Mouse (Mus musculus) liver, embryonic 14.5 days (tissue): ENCODE measurements around the gene Lgals9. TPM values are rescaled to one million over a fixed set of nuclear protein-coding genes. Genes with fewer than 3 reads are reported as not detected.

Experiments
- ATAC-seq: fragments of 200-750 bp; cut with Nextera tagmentation; 2 replicates; pipeline ENCODE4 v1.8.0; 2017; ENCODE audit warnings: moderate number of reproducible peaks, mild to moderate bottlenecking, moderate library complexity; ENCODE audit not compliant: insufficient read depth
- DNase-seq, 3 experiments: peaks; one replicate each; pipeline ENCODE4 v3.0.0-alpha.2; 2012 to 2013; ENCODE audit warnings: low read depth in 3 of 3, low spot score in 3 of 3
- H3K27ac ChIP-seq: fragments of 300-500 bp; sonication (generic); 2 replicates; pipeline ENCODE4 v1.5.1; 2014; ENCODE audit warnings: moderate library complexity, mild to moderate bottlenecking, control low read depth, inconsistent platforms
- H3K27me3 ChIP-seq: fragments of 300-500 bp; sonication (generic); 2 replicates; pipeline ENCODE4 v1.6.1; 2014; ENCODE audit warnings: mild to moderate bottlenecking, low read length, moderate library complexity; ENCODE audit not compliant: control insufficient read depth, insufficient read depth
- H3K36me3 ChIP-seq: fragments of 300-500 bp; sonication (generic); replicated peaks from 2 replicates; pipeline ENCODE4 v1.6.1; 2014; ENCODE audit warnings: low read depth; ENCODE audit not compliant: control insufficient read depth, insufficient read depth
- H3K4me1 ChIP-seq, 2 experiments: fragments of 200-500 bp in 1 of 2; fragments of 300-500 bp in 1 of 2; sonication (generic) in 1 of 2; replicated peaks; 2 replicates each; pipeline ENCODE4 v1.6.1; 2012 to 2014; ENCODE audit warnings: antibody characterized with exemption in 1 of 2, inconsistent platforms in 1 of 2, low read length in 1 of 2; ENCODE audit not compliant: control insufficient read depth in 2 of 2, insufficient read depth in 2 of 2
- H3K4me2 ChIP-seq: fragments of 300-500 bp; sonication (generic); 2 replicates; pipeline ENCODE4 v1.6.1; 2014; ENCODE audit warnings: low read depth, mild to moderate bottlenecking, control low read depth, moderate library complexity
- H3K4me3 ChIP-seq, 2 experiments: fragments of 200-500 bp in 1 of 2; fragments of 300-500 bp in 1 of 2; sonication (generic) in 1 of 2; 2 replicates each; pipeline ENCODE4 v1.5.1; 2012 to 2014; ENCODE audit warnings: low read depth in 2 of 2, low read length in 2 of 2, mild to moderate bottlenecking in 2 of 2, control low read depth in 1 of 2, inconsistent platforms in 1 of 2, moderate library complexity in 1 of 2; ENCODE audit not compliant: insufficient read depth in 1 of 2
- H3K9ac ChIP-seq: fragments of 300-500 bp; sonication (generic); replicated peaks from 2 replicates; pipeline ENCODE4 v1.6.1; 2014; ENCODE audit warnings: mild to moderate bottlenecking, control low read depth, moderate library complexity
- H3K9me3 ChIP-seq: fragments of 300-500 bp; sonication (generic); 2 replicates; pipeline ENCODE4 v1.6.1; 2016; ENCODE audit warnings: low read length, mixed read lengths; ENCODE audit not compliant: control insufficient read depth
- CTCF ChIP-seq: IDR thresholded peaks from 2 replicates; pipeline ENCODE4 v1.5.1; 2016; ENCODE audit warnings: antibody characterized with exemption, low read depth, control low read depth
- EP300 ChIP-seq: IDR thresholded peaks from 2 replicates; pipeline ENCODE4 v1.6.1; 2016; ENCODE audit warnings: antibody characterized with exemption, low read depth
- WGBS: fragments of 180-500 bp; shearing (Covaris S2); extraction: QIAGEN DNeasy Blood & Tissue Kit; methylation state at CpG from one replicate; pipeline ENCODE4 v1.1.7; 2014; ENCODE audit not compliant: insufficient replicate concordance; 5-methylcytosine and 5-hydroxymethylcytosine counted together
- polyA plus RNA-seq, 2 experiments: library from polyadenylated mRNA; depleted of rRNA in 1 of 2; stranded (reverse) in 1 of 2; unstranded in 1 of 2; fragments of >200 nt; fragmentation: Nextera tagmentation in 1 of 2; extraction: Ambion mirVana in 1 of 2; gene quantifications; 2 replicates each; pipeline versions ENCODE4 v1.2.1 to v1.2.3; 2012 to 2014

Gene Lgals9
- polyA plus RNA-seq, 2 experiments, result 58.5 to 93.6 TPM

GRCm38 (mm10) chr11:78986311-78987002 is 1.7 kb upstream of the Lgals9 start:
- no peak overlapping the region for H3K27ac ChIP-seq
- DNase-seq (no peak), ATAC-seq (no peak)
- no peak overlapping the region for H3K9ac ChIP-seq
- H3K4me3 ChIP-seq, result no peak overlapping the region
- no peaks in the 10 kb centered on the region for H3K9me3 ChIP-seq
- H3K36me3 ChIP-seq, result no peaks in the 10 kb centered on the region
- H3K4me1 ChIP-seq, result peaks cover 2 to 31% of the 10 kb centered on the region in 2 experiments
- H3K27me3 ChIP-seq, result no peaks in the 10 kb centered on the region
- WGBS, result 56% methylated on average over 10 of the region's 10 CpGs
- TF ChIP-seq EP300 (no peak), CTCF (no peak)
- no peak overlapping the region for H3K4me2 ChIP-seq

DNA sequence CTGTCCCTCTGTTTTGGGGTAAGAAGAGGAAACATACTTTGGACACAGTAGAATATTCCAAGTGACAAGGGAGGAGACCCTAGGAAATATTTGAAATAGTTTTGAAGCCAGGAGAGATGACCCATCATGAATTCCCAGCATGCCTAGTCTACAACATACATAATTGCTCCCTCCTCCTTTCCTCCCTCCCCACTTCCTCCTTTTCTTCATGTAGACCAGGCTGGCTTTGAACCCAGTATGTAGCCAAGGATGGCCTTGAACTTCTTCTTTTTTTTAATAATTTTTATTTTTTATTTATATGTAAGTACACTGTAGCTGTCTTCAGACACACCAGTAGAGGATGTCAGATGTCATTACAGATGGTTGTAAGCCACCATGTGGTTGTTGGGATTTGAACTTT is 759 bp upstream of the Lgals9 start:
- Histone ChIP-seq H3K9ac (no peak overlapping the region), H3K36me3 (no peaks in the 10 kb centered on the region), H3K27me3 (no peaks in the 10 kb centered on the region), H3K4me2 (no peak overlapping the region), H3K9me3 (no peaks in the 10 kb centered on the region), H3K27ac (no peak overlapping the region), H3K4me1 (peaks cover 5 to 39% of the 10 kb centered on the region in 2 experiments), H3K4me3 (no peak overlapping the region)
- ATAC-seq (no peak), DNase-seq (no peak)
- no peak for TF ChIP-seq EP300
- TF ChIP-seq CTCF, result no peak

DNA sequence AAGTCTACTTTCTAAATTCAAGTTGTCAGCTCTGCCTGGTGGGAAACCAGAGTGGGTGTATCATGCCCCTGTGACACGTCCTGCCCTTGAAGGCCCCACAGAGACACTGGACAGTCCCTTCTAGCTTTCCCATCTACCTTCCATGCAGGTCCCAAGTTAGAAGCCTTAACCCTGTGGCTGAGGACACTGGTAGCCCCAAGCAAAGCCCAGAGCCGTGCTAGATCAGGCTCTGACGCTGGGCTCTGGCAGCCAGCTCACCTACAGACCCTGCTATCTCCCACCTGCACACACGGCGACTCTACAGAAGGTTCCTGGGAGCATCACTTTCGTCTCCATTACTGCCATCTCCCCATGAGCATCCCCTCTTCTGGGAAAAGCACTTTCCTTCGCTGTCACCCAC is 1.2 kb downstream of the Lgals9 start:
- 31% methylated on average over 7 of the region's 7 CpGs for WGBS
- peaks cover 11 to 45% of the 10 kb centered on the region in 2 experiments for H3K4me1 ChIP-seq

DNA sequence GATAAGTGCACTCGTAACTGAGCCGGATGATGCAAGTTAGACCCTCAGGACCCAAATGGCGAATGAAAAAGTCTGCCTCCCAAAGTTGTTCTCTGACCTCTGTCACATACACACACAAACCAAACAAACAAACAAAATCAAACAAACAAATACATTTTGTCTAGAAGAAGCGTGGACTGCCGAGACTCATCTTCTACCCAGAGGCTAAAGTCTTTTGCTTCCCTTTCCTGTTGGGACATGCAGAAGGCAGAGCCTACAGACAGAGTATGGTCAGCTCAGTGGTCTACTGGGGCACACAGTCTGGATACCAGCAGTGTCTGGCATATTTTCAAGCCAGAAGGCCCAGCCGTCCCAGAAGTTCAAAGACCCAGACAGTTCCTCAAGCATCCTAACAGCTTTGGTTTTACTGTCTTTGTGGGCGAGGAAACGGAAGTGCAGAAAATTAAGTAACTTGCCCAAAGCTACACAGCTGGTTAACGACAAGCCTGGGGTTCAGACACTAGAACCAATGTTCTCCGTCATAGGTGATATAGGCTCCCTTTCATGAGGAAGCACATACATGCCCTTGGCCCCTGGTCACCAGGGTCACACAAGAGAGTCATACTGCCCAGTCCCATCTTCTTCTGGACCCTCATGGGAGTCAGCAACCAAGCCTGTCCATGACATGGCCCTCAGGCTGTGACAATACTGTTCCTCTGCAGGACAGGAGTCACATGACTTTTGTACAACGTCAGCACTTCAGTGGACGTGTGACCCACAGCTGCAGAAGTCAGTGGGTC is 2.0 kb downstream of the Lgals9 start:
- no peaks in the 10 kb centered on the region for H3K9me3 ChIP-seq
- H3K36me3 ChIP-seq, result no peaks in the 10 kb centered on the region
- TF ChIP-seq CTCF (no peak), EP300 (no peak)
- no peak overlapping the region for H3K9ac ChIP-seq
- H3K4me1 ChIP-seq, result peaks cover 11 to 45% of the 10 kb centered on the region in 2 experiments
- no peak; the same call in 1 of the 2 replicates for ATAC-seq
- peak overlapping the region; percentile 9 for H3K27ac ChIP-seq
- H3K27me3 ChIP-seq, result no peaks in the 10 kb centered on the region
- DNase-seq, result no peak
- peak overlapping the region; percentile 51 for H3K4me2 ChIP-seq
- peak overlapping the region; percentile 24 to 49; a peak in 2 of 4 replicates for H3K4me3 ChIP-seq
- 27% methylated on average over 12 of the region's 12 CpGs for WGBS

More for the DNA sequence above, 1.2 kb downstream of the Lgals9 start:
- Histone ChIP-seq H3K4me3 (peak overlapping the region; percentile 49 to 64), H3K27ac (no peak overlapping the region), H3K4me2 (peak overlapping the region; percentile 51), H3K9ac (peak overlapping the region; percentile 9; the same call in 1 of the 2 replicates), H3K27me3 (no peaks in the 10 kb centered on the region), H3K36me3 (no peaks in the 10 kb centered on the region), H3K9me3 (no peaks in the 10 kb centered on the region)
- TF ChIP-seq EP300 (no peak), CTCF (no peak)
- no peak for ATAC-seq
- no peak for DNase-seq

GRCm38 (mm10) chr11:78982042-78982441 is 2.7 kb downstream of the Lgals9 start:
- no peak overlapping the region for H3K4me3 ChIP-seq
- no peak for TF ChIP-seq EP300
- no peak for TF ChIP-seq CTCF
- H3K27ac ChIP-seq, result no peak overlapping the region
- 38% methylated on average over 2 of the region's 2 CpGs for WGBS
- peaks cover 11 to 45% of the 10 kb centered on the region in 2 experiments for H3K4me1 ChIP-seq
- H3K9me3 ChIP-seq, result no peaks in the 10 kb centered on the region
- H3K9ac ChIP-seq, result no peak overlapping the region
- peak in 1 of 3 experiments; percentile 43 for DNase-seq
- no peaks in the 10 kb centered on the region for H3K36me3 ChIP-seq
- peak; percentile 78 for ATAC-seq
- H3K27me3 ChIP-seq, result no peaks in the 10 kb centered on the region
- H3K4me2 ChIP-seq, result peak overlapping the region; percentile 51
